Mouse (Mus musculus): ENCODE data around the gene Nid1.

The Nid1 gene

GRCm38 (mm10) chr13:13546792-13547191 is 109.4 kb downstream of the Nid1 start:
- no peak for DNase-seq (ENCODE audit: low spot score)

GRCm38 (mm10) chr13:13547889-13548288 is 110.5 kb downstream of the Nid1 start:
- DNase-seq (ENCODE audit: low spot score): no peak

GRCm38 (mm10) chr13:13548431-13549190 is 111.3 kb downstream of the Nid1 start:
- no peak for DNase-seq (ENCODE audit: low spot score)

GRCm38 (mm10) chr13:13549687-13550660 is 112.6 kb downstream of the Nid1 start:
- DNase-seq (ENCODE audit: low spot score): no peak

- no peak for DNase-seq (ENCODE audit: low spot score)
These were observed 114.7 kb downstream of the Nid1 start for GRCm38 (mm10) chr13:13552020-13552419.

GRCm38 (mm10) chr13:13553660-13554059 is 116.3 kb downstream of the Nid1 start:
- DNase-seq (ENCODE audit: low spot score): no peak

- no peak for DNase-seq (ENCODE audit: low spot score)
These were observed 117.8 kb downstream of the Nid1 start for GRCm38 (mm10) chr13:13555196-13555595.

- no peak for DNase-seq (ENCODE audit: low spot score)
These were observed 119.8 kb downstream of the Nid1 start for GRCm38 (mm10) chr13:13557001-13557743.

GRCm38 (mm10) chr13:13558251-13558650 is 120.9 kb downstream of the Nid1 start:
- DNase-seq (ENCODE audit: low spot score): no peak

GRCm38 (mm10) chr13:13558900-13559299 is 121.5 kb downstream of the Nid1 start:
- no peak for DNase-seq (ENCODE audit: low spot score)
